Mouse (Mus musculus) brain, embryonic 14.5 days (tissue): Measurements from ENCODE around the gene Aar2.

Source experiments
- CTCF ChIP-seq: fragments of 200-500 bp; IDR thresholded peaks from 2 replicates; pipeline ENCODE4 v1.5.1; 2012; ENCODE audit warnings: inconsistent platforms, mild to moderate bottlenecking, moderate library complexity, borderline replicate concordance; ENCODE audit not compliant: insufficient read depth, insufficient read length; ENCODE audit errors: extremely low read depth
- POLR2A ChIP-seq: fragments of 200-500 bp; IDR thresholded peaks from 2 replicates; pipeline ENCODE4 v1.6.1; 2012; ENCODE audit warnings: mild to moderate bottlenecking, inconsistent platforms, borderline replicate concordance; ENCODE audit not compliant: poor library complexity, insufficient read depth, insufficient read length, severe bottlenecking; ENCODE audit errors: extremely low read depth

DNA sequence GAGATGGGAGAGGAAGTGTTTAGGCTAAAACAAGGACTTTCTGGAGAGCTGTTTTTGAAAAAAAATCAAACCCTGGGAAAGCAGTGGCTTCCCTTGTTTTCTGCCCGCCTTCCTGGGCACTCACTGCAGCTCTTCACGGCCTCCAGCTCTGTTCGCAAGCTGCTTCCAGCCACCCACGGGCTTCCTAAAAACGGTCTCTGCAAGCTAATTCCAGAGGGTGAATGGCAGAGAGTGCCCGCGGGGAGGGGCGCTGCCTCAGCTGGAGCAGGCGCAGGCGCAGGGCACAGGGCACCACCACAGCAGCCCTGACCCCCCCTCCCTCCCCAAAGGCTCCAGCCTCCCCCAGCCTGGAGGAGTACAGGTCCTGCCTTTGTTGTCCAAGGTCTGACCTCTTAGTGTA lies 33.9 kb downstream of the Aar2 start:
- no peak for TF ChIP-seq CTCF
- TF ChIP-seq POLR2A, result no peak
